Mouse (Mus musculus) midbrain, embryonic 16.5 days (tissue): Measurements from ENCODE around the gene Pmp22. TPM values are rescaled to one million over a fixed set of nuclear protein-coding genes. Genes with fewer than 3 reads are reported as not detected.

Source experiments
- ATAC-seq: fragments of 200-750 bp; cut with Nextera tagmentation; 2 replicates; pipeline ENCODE4 v1.8.0; 2017; ENCODE audit warnings: moderate TSS enrichment
- H3K27ac ChIP-seq: fragments of 300-500 bp; sonication (generic); 2 replicates; pipeline ENCODE4 v1.5.1; 2014; ENCODE audit warnings: mild to moderate bottlenecking, low read length, mixed read lengths
- H3K27me3 ChIP-seq: fragments of 300-500 bp; sonication (generic); 2 replicates; pipeline ENCODE4 v1.6.1; 2014; ENCODE audit warnings: low read depth, low read length, mixed read lengths; ENCODE audit not compliant: control insufficient read depth, insufficient read depth
- H3K36me3 ChIP-seq: fragments of 300-500 bp; sonication (generic); 2 replicates; pipeline ENCODE4 v1.6.1; 2014; ENCODE audit warnings: mild to moderate bottlenecking, low read length, moderate library complexity, mixed read lengths; ENCODE audit not compliant: control insufficient read depth, insufficient read depth
- H3K4me1 ChIP-seq: fragments of 300-500 bp; sonication (generic); 2 replicates; pipeline ENCODE4 v1.6.1; 2014; ENCODE audit warnings: mild to moderate bottlenecking, low read length, mixed read lengths; ENCODE audit not compliant: control insufficient read depth, insufficient read depth
- H3K4me2 ChIP-seq: fragments of 300-500 bp; sonication (generic); 2 replicates; pipeline ENCODE4 v1.6.1; 2014; ENCODE audit warnings: mild to moderate bottlenecking, low read length, mixed read lengths
- H3K4me3 ChIP-seq: fragments of 300-500 bp; sonication (generic); 2 replicates; pipeline ENCODE4 v1.5.1; 2014; ENCODE audit warnings: low read depth, mild to moderate bottlenecking, low read length, moderate library complexity, mixed read lengths
- H3K9ac ChIP-seq: fragments of 300-500 bp; sonication (generic); 2 replicates; pipeline ENCODE4 v1.6.1; 2014; ENCODE audit warnings: low read depth, low read length, mixed read lengths
- H3K9me3 ChIP-seq: fragments of 300-500 bp; sonication (generic); replicated peaks from 2 replicates; pipeline ENCODE4 v1.6.1; 2014; ENCODE audit warnings: mild to moderate bottlenecking, low read length, mixed read lengths; ENCODE audit not compliant: control insufficient read depth, poor library complexity, severe bottlenecking
- WGBS: fragments of 180-500 bp; shearing (Covaris S2); extraction: QIAGEN DNeasy Blood & Tissue Kit; methylation state at CpG from one replicate; pipeline ENCODE4 v1.1.7; 2014; 5-methylcytosine and 5-hydroxymethylcytosine counted together
- polyA plus RNA-seq: library from polyadenylated mRNA; unstranded; fragments of >200 nt; fragmentation: Nextera tagmentation; extraction: Ambion mirVana; gene quantifications from 2 replicates; pipeline ENCODE4 v1.2.1, GENCODE M21; 2015

The Pmp22 gene
- polyA plus RNA-seq, 1 experiment from 2014 or later: 23.6 TPM

GRCm38 (mm10) chr11:63136836-63137416, 8.1 kb downstream of the Pmp22 start:
- Histone ChIP-seq H3K4me2 (no peak overlapping the region), H3K4me3 (no peak overlapping the region), H3K4me1 (peaks cover 9% of the 10 kb centered on the region), H3K36me3 (no peaks in the 10 kb centered on the region), H3K9me3 (no peaks in the 10 kb centered on the region), H3K27me3 (peaks cover 21% of the 10 kb centered on the region), H3K27ac (no peak overlapping the region), H3K9ac (no peak overlapping the region)
- WGBS: 66% methylated on average over 4 of the region's 4 CpGs
- no peak for ATAC-seq

GRCm38 (mm10) chr11:63138739-63139138, 10.0 kb downstream of the Pmp22 start:
- no peaks in the 10 kb centered on the region for H3K36me3 ChIP-seq
- H3K27me3 ChIP-seq: peaks cover 8% of the 10 kb centered on the region
- no peak overlapping the region for H3K9ac ChIP-seq
- no peak overlapping the region for H3K27ac ChIP-seq
- no peaks in the 10 kb centered on the region for H3K9me3 ChIP-seq
- no peak overlapping the region for H3K4me2 ChIP-seq
- no peak overlapping the region for H3K4me3 ChIP-seq
- 64% methylated on average over 3 of the region's 3 CpGs for WGBS
- no peak for ATAC-seq
- H3K4me1 ChIP-seq: no peaks in the 10 kb centered on the region; the same call in 1 of the 2 replicates

- H3K27me3 ChIP-seq: no peaks in the 10 kb centered on the region
- H3K4me1 ChIP-seq: no peaks in the 10 kb centered on the region
- no peak overlapping the region for H3K4me3 ChIP-seq
- H3K9me3 ChIP-seq: no peaks in the 10 kb centered on the region
- ATAC-seq: no peak
- no peak overlapping the region for H3K4me2 ChIP-seq
- no peak overlapping the region for H3K27ac ChIP-seq
- H3K9ac ChIP-seq: no peak overlapping the region
- 94% methylated on average over 5 of the region's 5 CpGs for WGBS
- no peaks in the 10 kb centered on the region for H3K36me3 ChIP-seq
Measured at GRCm38 (mm10) chr11:63142311-63142710, 13.5 kb downstream of the Pmp22 start.

- 86% methylated on average over 4 of the region's 4 CpGs for WGBS
- Histone ChIP-seq H3K4me3 (no peak overlapping the region), H3K36me3 (no peaks in the 10 kb centered on the region), H3K27me3 (no peaks in the 10 kb centered on the region), H3K9me3 (no peaks in the 10 kb centered on the region), H3K9ac (no peak overlapping the region), H3K4me1 (no peaks in the 10 kb centered on the region), H3K4me2 (no peak overlapping the region), H3K27ac (no peak overlapping the region)
- ATAC-seq: no peak
Measured at GRCm38 (mm10) chr11:63142816-63143215, 14.0 kb downstream of the Pmp22 start.

GRCm38 (mm10) chr11:63143486-63143885, 14.7 kb downstream of the Pmp22 start:
- no peak overlapping the region for H3K4me2 ChIP-seq
- H3K27ac ChIP-seq: no peak overlapping the region
- H3K4me1 ChIP-seq: no peaks in the 10 kb centered on the region
- H3K9me3 ChIP-seq: no peaks in the 10 kb centered on the region
- 88% methylated on average over 8 of the region's 8 CpGs for WGBS
- no peak for ATAC-seq
- H3K9ac ChIP-seq: no peak overlapping the region
- H3K36me3 ChIP-seq: no peaks in the 10 kb centered on the region
- no peaks in the 10 kb centered on the region for H3K27me3 ChIP-seq
- no peak overlapping the region for H3K4me3 ChIP-seq

GRCm38 (mm10) chr11:63146601-63147000, 17.8 kb downstream of the Pmp22 start:
- Histone ChIP-seq H3K9ac (no peak overlapping the region), H3K9me3 (no peaks in the 10 kb centered on the region), H3K4me3 (no peak overlapping the region), H3K4me1 (no peaks in the 10 kb centered on the region), H3K36me3 (no peaks in the 10 kb centered on the region), H3K27me3 (no peaks in the 10 kb centered on the region), H3K27ac (no peak overlapping the region), H3K4me2 (no peak overlapping the region)
- WGBS: 77% methylated on average over 7 of the region's 7 CpGs
- no peak for ATAC-seq

- WGBS: 76% methylated on average over 3 of the region's 3 CpGs
- no peak overlapping the region for H3K27ac ChIP-seq
- no peaks in the 10 kb centered on the region for H3K27me3 ChIP-seq
- no peak overlapping the region for H3K9ac ChIP-seq
- ATAC-seq: no peak
- H3K4me3 ChIP-seq: no peak overlapping the region
- no peak overlapping the region for H3K4me2 ChIP-seq
- H3K4me1 ChIP-seq: no peaks in the 10 kb centered on the region
- no peaks in the 10 kb centered on the region for H3K36me3 ChIP-seq
- no peaks in the 10 kb centered on the region for H3K9me3 ChIP-seq
Measured at GRCm38 (mm10) chr11:63148276-63148675, 19.5 kb downstream of the Pmp22 start.

GRCm38 (mm10) chr11:63151857-63152256, 23.1 kb downstream of the Pmp22 start:
- no peak for ATAC-seq
- Histone ChIP-seq H3K9me3 (no peaks in the 10 kb centered on the region), H3K9ac (no peak overlapping the region), H3K4me3 (no peak overlapping the region), H3K27me3 (no peaks in the 10 kb centered on the region), H3K4me1 (no peaks in the 10 kb centered on the region), H3K27ac (no peak overlapping the region), H3K4me2 (no peak overlapping the region), H3K36me3 (no peaks in the 10 kb centered on the region)
- WGBS: 87% methylated on average over 5 of the region's 5 CpGs

- Histone ChIP-seq H3K27me3 (no peaks in the 10 kb centered on the region), H3K4me1 (no peaks in the 10 kb centered on the region), H3K27ac (no peak overlapping the region), H3K4me3 (no peak overlapping the region), H3K4me2 (no peak overlapping the region), H3K36me3 (no peaks in the 10 kb centered on the region), H3K9ac (no peak overlapping the region), H3K9me3 (no peaks in the 10 kb centered on the region)
- ATAC-seq: no peak
- 80% methylated on average over 4 of the region's 4 CpGs for WGBS
Measured at GRCm38 (mm10) chr11:63157117-63157516, 28.3 kb downstream of the Pmp22 start.
